Mouse (Mus musculus) right cerebral cortex, postnatal 4 days (tissue): ENCODE results near the gene Olfr331.
"Not testable (repeated sequence)": the region's sequence is repeated elsewhere in the genome, so short reads cannot be mapped to it uniquely, and the experiment has no call there.

Experiments
- DNase-seq: peaks from one replicate; pipeline ENCODE4 v3.0.0-alpha.2; 2022

Olfr331 gene

GRCm38 (mm10) chr11:58502472-58502871 is at the start of gene Olfr331:
Olfr331 (minus strand) TSS chr11:58502572.
- DNase-seq, result not testable (repeated sequence)

DNA sequence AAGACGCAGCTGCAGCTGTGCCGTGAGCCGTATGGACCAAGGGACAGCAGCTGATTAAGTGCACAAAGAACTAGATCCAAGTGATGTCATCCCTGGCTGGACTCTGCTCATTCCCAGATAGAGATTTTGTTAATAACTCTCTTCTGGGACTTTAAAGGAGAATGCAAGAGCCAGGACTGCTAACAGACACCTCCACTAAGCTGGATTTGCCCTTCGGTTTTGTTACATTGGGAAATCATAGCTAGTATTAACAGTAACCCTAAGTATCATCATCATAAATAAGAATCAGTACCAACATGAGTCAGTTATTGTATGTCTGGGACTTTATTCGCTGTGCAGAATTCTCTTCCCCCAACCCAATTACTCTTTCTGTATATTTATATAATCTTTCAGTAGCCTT is 44.0 kb upstream of the Olfr331 start, which contains the start of gene Olfr329-ps:
Gene Olfr329-ps (minus strand): TSS at position 101 of the 400 bp plus-strand sequence.
- DNase-seq, result no peak

DNA sequence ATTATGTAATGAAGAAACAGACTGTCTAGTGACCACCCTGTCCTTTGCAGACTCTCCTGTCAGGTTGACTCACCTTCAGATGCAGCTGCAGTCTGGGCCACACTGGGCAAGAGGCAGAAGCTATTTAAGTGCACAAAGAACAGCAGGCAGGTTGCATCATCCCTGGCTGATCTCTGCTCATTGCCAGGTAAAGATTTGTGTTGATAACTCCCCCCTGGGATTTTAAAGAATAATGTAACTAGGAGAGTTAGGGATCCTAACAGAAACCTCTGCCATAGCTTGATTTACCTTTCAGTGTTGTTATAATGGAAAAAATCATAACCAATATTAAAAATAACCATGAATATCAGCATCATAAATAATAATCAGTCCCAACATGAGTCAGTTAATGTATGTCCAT is 32.4 kb upstream of the Olfr331 start, which contains the start of gene Olfr330:
Gene Olfr330 (minus strand): TSS at position 101 of the 400 bp plus-strand sequence.
- not testable (repeated sequence) for DNase-seq

- peak; percentile 8 for DNase-seq
These were observed 17.4 kb upstream of the Olfr331 start for GRCm38 (mm10) chr11:58519756-58520155.

- DNase-seq, result peak; percentile 70
These were observed 16.5 kb upstream of the Olfr331 start for GRCm38 (mm10) chr11:58518916-58519315.

GRCm38 (mm10) chr11:58509058-58509457 is 6.7 kb upstream of the Olfr331 start:
- DNase-seq, result not testable (repeated sequence)

DNA sequence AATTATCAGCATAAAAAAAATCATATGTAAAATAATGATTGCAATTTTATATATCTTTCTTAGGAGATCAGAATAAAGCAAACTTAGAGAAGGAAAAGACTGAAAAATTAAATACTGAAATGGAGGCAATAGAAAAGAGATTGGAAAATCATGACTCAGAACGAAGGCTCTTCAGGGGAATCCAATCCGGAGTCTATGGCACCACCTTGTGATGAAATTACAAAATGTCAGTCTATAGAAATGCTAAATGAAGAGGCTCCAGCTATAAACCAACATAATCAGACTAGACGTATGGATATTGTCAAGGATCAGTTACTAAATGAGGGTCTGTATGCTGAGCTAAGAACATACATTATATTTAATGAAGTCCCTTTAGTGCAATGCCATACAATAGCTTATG is 3.1 kb downstream of the Olfr331 start:
- no peak for DNase-seq

GRCm38 (mm10) chr11:58498761-58499160 is 3.6 kb downstream of the Olfr331 start:
- no peak for DNase-seq

DNA sequence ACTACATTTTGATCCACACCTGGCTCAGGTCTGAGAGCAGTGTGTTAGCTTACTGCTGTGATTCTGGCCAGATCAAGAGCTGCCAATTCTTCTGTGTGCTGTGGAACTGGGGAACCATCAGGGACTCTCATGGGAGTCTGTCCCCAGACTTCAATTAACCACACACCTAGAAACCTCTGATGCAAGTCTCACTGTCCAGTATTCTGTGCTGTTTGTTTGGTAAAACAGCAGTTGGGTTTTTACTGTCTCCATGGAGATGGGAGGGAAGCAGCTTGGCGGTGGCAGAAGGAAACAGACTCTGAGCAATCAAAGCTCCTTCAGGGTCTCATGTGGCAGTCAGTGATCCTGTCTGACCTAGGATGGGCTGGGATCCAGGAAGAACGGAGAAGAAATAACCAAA is 9.9 kb downstream of the Olfr331 start, which contains the start of gene Olfr332:
Gene Olfr332 (minus strand): TSS at position 101 of the 400 bp plus-strand sequence.
- no peak for DNase-seq

- no peak for DNase-seq
These were observed 40.2 kb downstream of the Olfr331 start, which contains the start of gene Olfr30 for GRCm38 (mm10) chr11:58462170-58462569. Olfr30 (minus strand) TSS chr11:58462270.

GRCm38 (mm10) chr11:58453592-58453991 is 48.8 kb downstream of the Olfr331 start:
- no peak for DNase-seq

DNA sequence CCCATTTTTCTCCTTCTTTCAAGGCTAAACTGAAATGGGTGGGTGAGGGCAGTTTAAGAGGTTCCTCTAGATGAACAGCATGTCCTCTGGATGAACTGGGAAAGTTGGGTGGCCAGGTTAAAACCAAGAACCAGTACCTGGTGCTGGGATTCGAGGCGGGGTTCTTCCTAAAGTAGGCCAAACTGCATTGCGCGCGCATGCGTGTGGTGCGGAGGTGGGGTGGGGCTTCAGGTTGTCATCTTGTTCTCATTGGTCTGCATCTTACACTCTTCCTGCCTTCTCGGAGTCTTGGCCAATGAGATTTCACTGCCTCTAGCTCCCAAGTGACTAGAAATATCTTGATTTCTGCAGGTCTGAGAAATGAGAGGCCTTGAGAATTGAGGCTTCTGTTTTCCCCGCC is 49.6 kb downstream of the Olfr331 start, which contains the start of gene Lypd9:
Gene Lypd9 (minus strand): TSS at position 165 of the 400 bp plus-strand sequence.
- no peak for DNase-seq
